Mouse (Mus musculus) lung, embryonic 14.5 days (tissue): ENCODE measurements around the gene Il1r1. TPM values are rescaled to one million over a fixed set of nuclear protein-coding genes. Genes with fewer than 3 reads are reported as not detected.
A peak's percentile ranks its signal among the peaks of the same experiment; 100 is the strongest.

ENCODE experiments used
- ATAC-seq: fragments of 200-750 bp; cut with Nextera tagmentation; 2 replicates; pipeline ENCODE4 v1.8.0; 2017; ENCODE audit warnings: mild to moderate bottlenecking, moderate TSS enrichment, moderate library complexity; ENCODE audit not compliant: insufficient read depth
- DNase-seq: peaks from one replicate; pipeline ENCODE4 v3.0.0-alpha.2; 2015
- H3K27ac ChIP-seq: fragments of 300-500 bp; sonication (generic); 2 replicates; pipeline ENCODE4 v1.5.1; 2014; ENCODE audit warnings: low read depth, mild to moderate bottlenecking, moderate library complexity
- H3K27me3 ChIP-seq: fragments of 300-500 bp; sonication (generic); 2 replicates; pipeline ENCODE4 v1.6.1; 2014; ENCODE audit warnings: low read length, control low read depth; ENCODE audit not compliant: insufficient read depth
- H3K36me3 ChIP-seq: fragments of 300-500 bp; sonication (generic); 2 replicates; pipeline ENCODE4 v1.6.1; 2014; ENCODE audit warnings: control low read depth; ENCODE audit not compliant: insufficient read depth
- H3K4me1 ChIP-seq: fragments of 300-500 bp; sonication (generic); 2 replicates; pipeline ENCODE4 v1.6.1; 2014; ENCODE audit warnings: antibody characterized with exemption, control low read depth; ENCODE audit not compliant: insufficient read depth
- H3K4me2 ChIP-seq: fragments of 300-500 bp; sonication (generic); 2 replicates; pipeline ENCODE4 v1.6.1; 2014; ENCODE audit warnings: mild to moderate bottlenecking
- H3K4me3 ChIP-seq: fragments of 300-500 bp; sonication (generic); 2 replicates; pipeline ENCODE4 v1.5.1; 2014; ENCODE audit warnings: low read depth, low read length
- H3K9ac ChIP-seq: fragments of 300-500 bp; sonication (generic); 2 replicates; pipeline ENCODE4 v1.6.1; 2014
- H3K9me3 ChIP-seq: fragments of 300-500 bp; sonication (generic); 2 replicates; pipeline ENCODE4 v1.6.1; 2016; ENCODE audit warnings: low read depth, low read length, control low read depth
- CTCF ChIP-seq: IDR thresholded peaks from 2 replicates; pipeline ENCODE4 v1.5.1; 2016; ENCODE audit warnings: antibody characterized with exemption, low read depth
- WGBS: fragments of 180-500 bp; shearing (Covaris S2); extraction: QIAGEN DNeasy Blood & Tissue Kit; methylation state at CpG from one replicate; pipeline ENCODE4 v1.1.7; 2014; 5-methylcytosine and 5-hydroxymethylcytosine counted together
- polyA plus RNA-seq: library from polyadenylated mRNA; unstranded; fragments of >200 nt; fragmentation: Nextera tagmentation; extraction: Ambion mirVana; gene quantifications from 2 replicates; pipeline ENCODE4 v1.2.1, GENCODE M21; 2014

Gene Il1r1
- polyA plus RNA-seq, result 8.3 and 9.5 TPM in 2 replicates

GRCm38 (mm10) chr1:40224539-40225284 lies at the start of gene Il1r1:
Gene Il1r1 (plus strand): TSS chr1:40225080.
- no peak for TF ChIP-seq CTCF
- WGBS, result 17% methylated on average over 12 of the region's 12 CpGs
- ATAC-seq (peak; percentile 87), DNase-seq (peak; percentile 97)
- peak within 1 kb of the TSS; percentile 57 for H3K4me2 ChIP-seq
- H3K9me3 ChIP-seq, result no peaks in the 10 kb centered on the region
- H3K9ac ChIP-seq, result no peak within 1 kb of the TSS
- H3K4me1 ChIP-seq, result peaks cover 19% of the 10 kb centered on the region
- H3K36me3 ChIP-seq, result no peaks in the 10 kb centered on the region
- H3K4me3 ChIP-seq, result peak within 1 kb of the TSS; percentile 19
- H3K27me3 ChIP-seq, result no peaks in the 10 kb centered on the region
- peak within 1 kb of the TSS; percentile 74; the same call in 1 of the 2 replicates for H3K27ac ChIP-seq

DNA sequence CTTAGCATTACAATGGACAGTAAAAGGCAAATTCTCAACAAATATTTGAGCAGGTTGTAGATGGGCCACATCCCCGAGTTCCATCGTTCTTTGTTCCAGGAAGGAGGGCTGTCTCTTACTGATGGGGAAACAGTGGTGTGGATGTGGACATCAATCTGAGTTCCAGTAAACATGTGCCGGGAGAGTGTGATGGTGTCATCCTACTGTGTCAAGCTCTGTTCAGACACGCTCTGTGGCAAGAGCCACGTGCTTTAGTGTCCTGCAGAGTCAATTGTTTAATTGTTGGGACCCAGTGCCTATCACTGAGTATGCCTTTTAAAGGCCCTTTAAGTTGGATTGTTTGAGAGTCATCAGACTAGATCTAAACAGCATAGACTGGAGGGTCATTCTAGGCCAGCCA lies 49.8 kb upstream of the Il1r1 start:
- no peaks in the 10 kb centered on the region for H3K9me3 ChIP-seq
- no peak overlapping the region for H3K9ac ChIP-seq
- H3K4me1 ChIP-seq, result peaks cover 2% of the 10 kb centered on the region; the same call in 1 of the 2 replicates
- no peak overlapping the region for H3K4me3 ChIP-seq
- ATAC-seq (no peak), DNase-seq (no peak)
- H3K27me3 ChIP-seq, result no peaks in the 10 kb centered on the region
- H3K4me2 ChIP-seq, result no peak overlapping the region
- no peaks in the 10 kb centered on the region for H3K36me3 ChIP-seq
- TF ChIP-seq CTCF, result no peak
- WGBS, result 73% methylated on average over 5 of the region's 5 CpGs
- H3K27ac ChIP-seq, result no peak overlapping the region

DNA sequence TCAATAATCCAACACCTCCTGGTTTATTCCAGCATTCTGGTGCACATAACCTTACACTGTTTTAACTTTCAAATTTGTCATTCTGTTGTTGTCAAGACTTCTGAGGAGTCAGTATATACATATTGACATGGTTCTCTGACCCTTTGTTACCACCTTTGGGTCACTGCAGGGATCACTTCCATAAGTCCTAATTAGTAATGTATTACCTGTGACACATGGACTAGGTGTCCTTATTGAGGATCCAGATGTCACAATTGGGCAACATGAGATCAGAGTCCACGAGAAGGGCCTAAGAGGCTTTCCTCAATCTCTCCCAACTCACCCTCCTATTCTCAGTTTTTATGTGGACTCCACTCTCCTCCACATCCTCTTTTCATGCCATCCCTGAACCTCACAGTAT lies 49.1 kb upstream of the Il1r1 start:
- no peak for TF ChIP-seq CTCF
- no peaks in the 10 kb centered on the region for H3K27me3 ChIP-seq
- no peak overlapping the region for H3K4me2 ChIP-seq
- DNase-seq (no peak), ATAC-seq (no peak)
- no peak overlapping the region for H3K9ac ChIP-seq
- H3K4me1 ChIP-seq, result peaks cover 2% of the 10 kb centered on the region; the same call in 1 of the 2 replicates
- H3K36me3 ChIP-seq, result no peaks in the 10 kb centered on the region
- H3K4me3 ChIP-seq, result no peak overlapping the region
- H3K9me3 ChIP-seq, result no peaks in the 10 kb centered on the region
- WGBS, result 75% methylated on average over 1 of the region's 1 CpGs
- H3K27ac ChIP-seq, result no peak overlapping the region

DNA sequence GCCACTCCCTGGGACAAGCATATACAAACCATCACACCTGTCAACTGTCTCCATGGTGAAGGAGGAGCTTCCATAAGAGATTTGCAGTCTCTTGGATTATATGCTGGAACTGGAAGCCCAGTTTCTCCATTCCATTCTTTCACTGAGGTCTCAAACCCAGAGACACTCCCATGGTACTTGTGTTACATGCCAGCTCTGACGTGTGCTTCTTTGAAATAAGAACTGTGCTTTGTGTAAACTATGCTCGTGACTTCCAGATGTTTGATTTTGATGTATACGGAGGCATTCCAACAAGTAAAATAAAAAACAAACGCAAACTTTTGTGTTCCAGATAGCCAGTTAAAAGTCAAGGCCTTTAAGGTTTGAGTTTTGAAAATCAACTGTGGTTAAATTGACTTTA lies 45.8 kb upstream of the Il1r1 start:
- ATAC-seq, result 0 out of 2 replicates have a peak, but pooled peaks have one; percentile 21
- no peak overlapping the region for H3K9ac ChIP-seq
- H3K27me3 ChIP-seq, result no peaks in the 10 kb centered on the region
- no peak overlapping the region for H3K4me2 ChIP-seq
- no peaks in the 10 kb centered on the region for H3K36me3 ChIP-seq
- H3K27ac ChIP-seq, result no peak overlapping the region
- peak; percentile 65 for DNase-seq
- 25% methylated on average over 4 of the region's 4 CpGs for WGBS
- no peak for TF ChIP-seq CTCF
- no peaks in the 10 kb centered on the region for H3K9me3 ChIP-seq
- H3K4me3 ChIP-seq, result no peak overlapping the region
- H3K4me1 ChIP-seq, result no peaks in the 10 kb centered on the region; the same call in 1 of the 2 replicates

DNA sequence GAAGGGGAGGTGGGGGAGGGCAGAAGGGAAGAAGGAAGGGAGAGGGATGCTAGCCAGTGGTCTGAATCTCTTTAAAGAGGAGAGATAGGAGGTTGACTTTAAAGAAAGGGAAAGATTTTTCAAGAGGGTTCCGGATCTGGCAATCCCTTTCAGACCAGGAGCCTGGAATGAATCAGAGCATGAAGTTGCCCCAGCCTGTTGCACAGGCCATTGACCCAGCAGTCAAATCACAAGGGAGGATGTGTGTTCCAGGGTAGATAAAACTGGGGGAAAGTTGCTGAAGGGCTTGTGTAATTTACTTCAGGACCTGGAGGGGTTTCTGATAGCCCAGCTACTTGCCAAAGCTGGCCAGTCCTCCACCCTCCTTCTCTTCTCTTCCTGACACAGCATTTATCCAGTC lies 45.4 kb upstream of the Il1r1 start:
- no peak for ATAC-seq
- no peaks in the 10 kb centered on the region for H3K9me3 ChIP-seq
- WGBS, result 54% methylated on average over 1 of the region's 1 CpGs
- TF ChIP-seq CTCF, result no peak
- no peak overlapping the region for H3K4me3 ChIP-seq
- no peak overlapping the region for H3K4me2 ChIP-seq
- no peaks in the 10 kb centered on the region; the same call in 1 of the 2 replicates for H3K4me1 ChIP-seq
- no peak overlapping the region for H3K27ac ChIP-seq
- H3K27me3 ChIP-seq, result no peaks in the 10 kb centered on the region
- no peak for DNase-seq
- no peaks in the 10 kb centered on the region for H3K36me3 ChIP-seq
- H3K9ac ChIP-seq, result no peak overlapping the region

DNA sequence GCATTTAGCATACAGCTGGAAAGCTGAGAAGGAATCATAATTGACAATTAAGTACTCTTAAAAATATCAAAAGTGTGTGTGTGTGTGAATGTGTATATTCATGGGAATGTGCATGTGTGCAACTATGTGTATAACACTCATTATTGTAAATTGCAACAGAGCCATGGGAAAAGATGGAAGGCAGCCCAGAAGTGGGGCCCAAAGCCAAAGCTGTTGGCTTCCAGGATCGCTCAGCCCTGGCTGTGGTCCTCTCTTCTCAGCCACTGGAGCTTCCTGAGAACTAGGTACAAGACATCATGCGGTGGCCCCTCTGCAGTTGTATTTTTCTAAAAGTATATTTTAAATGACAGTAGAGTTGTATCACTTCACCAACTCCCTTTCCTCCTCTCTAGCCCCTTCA lies 44.0 kb upstream of the Il1r1 start:
- H3K4me1 ChIP-seq, result no peaks in the 10 kb centered on the region; the same call in 1 of the 2 replicates
- ATAC-seq (no peak), DNase-seq (peak; percentile 64)
- H3K36me3 ChIP-seq, result no peaks in the 10 kb centered on the region
- H3K9me3 ChIP-seq, result no peaks in the 10 kb centered on the region
- H3K27me3 ChIP-seq, result no peaks in the 10 kb centered on the region
- no peak overlapping the region for H3K4me2 ChIP-seq
- no peak overlapping the region for H3K4me3 ChIP-seq
- WGBS, result 70% methylated on average over 2 of the region's 2 CpGs
- TF ChIP-seq CTCF, result no peak
- H3K9ac ChIP-seq, result no peak overlapping the region
- no peak overlapping the region for H3K27ac ChIP-seq

DNA sequence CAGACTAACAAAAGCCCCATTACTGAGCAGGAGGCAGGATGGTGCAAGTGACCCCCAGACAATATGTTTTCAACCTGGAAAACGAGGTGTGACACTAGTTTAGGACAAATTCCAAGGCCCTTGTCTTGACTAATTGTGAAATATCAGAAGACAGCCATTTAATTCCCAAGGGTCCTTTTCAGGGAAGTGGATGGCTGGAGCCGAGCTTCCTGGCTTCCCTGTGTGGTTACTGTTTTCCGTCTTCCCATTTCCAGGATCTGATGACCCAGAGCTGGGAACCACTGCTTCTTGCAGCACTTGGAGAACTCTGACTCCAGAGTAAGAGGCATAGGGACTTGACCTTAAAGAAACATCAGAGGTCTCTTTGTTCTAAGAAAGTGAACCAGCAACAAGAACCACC lies 43.2 kb upstream of the Il1r1 start:
- Histone ChIP-seq H3K27ac (no peak overlapping the region), H3K27me3 (no peaks in the 10 kb centered on the region), H3K36me3 (no peaks in the 10 kb centered on the region), H3K9ac (no peak overlapping the region), H3K9me3 (no peaks in the 10 kb centered on the region), H3K4me2 (no peak overlapping the region), H3K4me1 (no peaks in the 10 kb centered on the region; the same call in 1 of the 2 replicates), H3K4me3 (no peak overlapping the region)
- TF ChIP-seq CTCF, result no peak
- WGBS, result 52% methylated on average over 3 of the region's 3 CpGs
- DNase-seq (no peak), ATAC-seq (no peak)
